Mouse (Mus musculus): ENCODE results near the gene Plxnd1. TPM values are rescaled to one million over a fixed set of nuclear protein-coding genes. Genes with fewer than 3 reads are reported as not detected.

Gene Plxnd1
- polyA plus RNA-seq, 1 experiment from 2014 or later, result 45.2 TPM

DNA sequence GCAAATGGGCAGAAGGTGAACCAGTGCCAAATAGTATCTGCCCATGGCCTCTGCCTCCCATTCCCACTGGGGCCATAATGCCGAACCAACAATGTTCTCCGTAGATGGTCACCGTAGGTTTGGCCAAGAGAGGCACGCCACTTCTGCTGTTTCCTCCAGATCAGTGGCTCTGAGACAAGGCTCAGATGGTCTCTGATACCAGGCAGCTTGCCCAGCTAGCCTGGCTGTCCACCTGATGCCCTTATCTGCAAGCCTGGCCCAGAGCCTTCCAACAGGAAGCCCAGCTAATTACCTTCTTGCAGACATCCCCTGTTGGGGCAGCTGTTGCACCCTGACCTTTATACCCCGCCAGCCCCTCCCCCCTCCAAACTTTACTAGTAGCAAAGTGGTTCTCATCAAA, 26.7 kb downstream of the Plxnd1 start:
- H3K4me2 ChIP-seq (ENCODE audit: low read depth, low read length), result no peak overlapping the region

DNA sequence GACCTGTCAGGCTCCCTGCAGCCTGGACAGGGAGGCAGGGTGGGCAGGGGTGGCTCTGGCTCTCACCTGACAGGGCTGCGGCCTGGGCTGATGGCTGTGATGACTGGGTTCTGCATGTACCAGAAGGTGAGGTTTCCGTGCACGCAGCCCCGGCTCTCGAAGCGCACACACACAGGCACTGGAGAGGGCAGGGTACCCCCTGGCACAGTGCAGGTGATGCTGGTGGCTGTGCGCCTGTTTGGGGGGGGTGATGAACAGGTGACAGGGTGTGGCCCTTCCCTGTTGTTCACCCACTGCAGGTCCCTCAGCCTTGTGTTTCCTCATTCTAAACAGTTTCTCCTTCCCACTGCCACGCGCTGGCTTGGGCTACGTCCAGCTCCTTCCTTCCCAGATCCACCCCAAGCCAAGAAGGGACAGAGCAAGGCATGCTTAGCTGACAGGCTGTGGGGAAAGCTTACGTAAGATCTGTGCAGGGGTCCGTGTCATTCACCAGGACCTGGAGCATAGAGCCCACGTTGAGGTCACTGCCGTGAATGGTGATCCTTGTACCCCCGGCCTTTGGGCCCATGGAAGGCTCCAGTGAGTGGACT, 27.4 kb downstream of the Plxnd1 start:
- WGBS, result 87% methylated on average over 15 of the region's 15 CpGs
- Histone ChIP-seq H3K4me3 (ENCODE audit: low read length) (no peak overlapping the region), H3K27ac (ENCODE audit: low read length) (no peak overlapping the region), H3K4me2 (ENCODE audit: low read depth, low read length) (no peak overlapping the region), H3K4me1 (replicated peaks; ENCODE audit: control insufficient read depth, insufficient read depth, low read length) (peaks cover 13% of the 10 kb centered on the region), H3K9ac (ENCODE audit: low read length) (no peak overlapping the region), H3K36me3 (ENCODE audit: control insufficient read depth, insufficient read depth, low read length) (peaks cover 25% of the 10 kb centered on the region), H3K9me3 (ENCODE audit: control insufficient read depth, low read length) (no peaks in the 10 kb centered on the region), H3K27me3 (ENCODE audit: control insufficient read depth, insufficient read depth, low read depth, low read length) (no peaks in the 10 kb centered on the region)
- ATAC-seq (ENCODE audit: low read depth), result no peak

More for the DNA sequence above, 26.7 kb downstream of the Plxnd1 start:
- no peak overlapping the region for H3K27ac ChIP-seq (ENCODE audit: low read length)
- no peak for ATAC-seq (ENCODE audit: low read depth)
- peaks cover 20% of the 10 kb centered on the region for H3K4me1 ChIP-seq (replicated peaks; ENCODE audit: control insufficient read depth, insufficient read depth, low read length)
- no peak overlapping the region for H3K4me3 ChIP-seq (ENCODE audit: low read length)
- H3K36me3 ChIP-seq (ENCODE audit: control insufficient read depth, insufficient read depth, low read length), result peaks cover 20% of the 10 kb centered on the region
- WGBS, result 85% methylated on average over 5 of the region's 5 CpGs
- no peak overlapping the region for H3K9ac ChIP-seq (ENCODE audit: low read length)
- H3K9me3 ChIP-seq (ENCODE audit: control insufficient read depth, low read length), result no peaks in the 10 kb centered on the region
- no peaks in the 10 kb centered on the region for H3K27me3 ChIP-seq (ENCODE audit: control insufficient read depth, insufficient read depth, low read depth, low read length)

DNA sequence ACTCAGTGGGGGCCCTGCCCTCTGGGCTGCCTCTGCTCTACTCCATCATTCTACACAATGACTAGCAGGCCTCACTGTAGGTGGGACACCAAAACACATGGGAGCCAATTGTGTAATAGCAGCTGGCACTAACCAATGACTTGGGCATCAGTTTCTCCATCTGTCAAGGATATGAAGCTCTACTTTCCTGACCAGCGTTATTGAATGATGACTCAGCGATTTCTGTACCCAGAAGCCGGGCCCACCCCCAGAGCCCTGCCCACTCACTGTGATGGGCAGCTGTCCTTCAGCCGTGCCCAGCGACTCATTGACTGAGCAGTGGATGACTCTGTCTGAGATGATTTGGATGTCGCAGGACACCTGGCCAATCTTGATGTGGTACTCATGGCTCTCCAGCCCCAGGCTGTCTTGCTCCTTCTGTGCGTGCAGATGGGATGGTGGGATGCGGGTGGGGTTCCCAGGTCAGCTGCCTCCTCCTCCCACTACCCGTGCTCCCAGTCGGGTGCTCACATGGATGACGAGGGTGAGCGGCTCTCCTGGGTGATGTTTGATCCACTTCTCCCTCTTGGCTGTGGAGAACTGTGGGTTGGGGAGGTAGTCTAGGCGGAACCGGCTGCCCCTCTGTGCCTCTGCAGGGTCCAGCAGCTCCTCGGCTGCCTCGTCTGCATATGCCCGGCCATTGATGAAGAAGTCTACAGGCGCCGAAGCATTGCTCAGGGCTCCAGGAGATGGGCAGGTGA, 28.4 kb downstream of the Plxnd1 start:
- H3K36me3 ChIP-seq (ENCODE audit: control insufficient read depth, insufficient read depth, low read length), result peaks cover 30% of the 10 kb centered on the region
- H3K4me1 ChIP-seq (replicated peaks; ENCODE audit: control insufficient read depth, insufficient read depth, low read length), result peaks cover 3% of the 10 kb centered on the region
- H3K9me3 ChIP-seq (ENCODE audit: control insufficient read depth, low read length), result no peaks in the 10 kb centered on the region
- no peak overlapping the region for H3K4me3 ChIP-seq (ENCODE audit: low read length)
- H3K27ac ChIP-seq (ENCODE audit: low read length), result no peak overlapping the region
- WGBS, result 87% methylated on average over 19 of the region's 19 CpGs
- ATAC-seq (ENCODE audit: low read depth), result no peak
- no peak overlapping the region for H3K9ac ChIP-seq (ENCODE audit: low read length)
- H3K4me2 ChIP-seq (ENCODE audit: low read depth, low read length), result no peak overlapping the region
- no peaks in the 10 kb centered on the region for H3K27me3 ChIP-seq (ENCODE audit: control insufficient read depth, insufficient read depth, low read depth, low read length)

DNA sequence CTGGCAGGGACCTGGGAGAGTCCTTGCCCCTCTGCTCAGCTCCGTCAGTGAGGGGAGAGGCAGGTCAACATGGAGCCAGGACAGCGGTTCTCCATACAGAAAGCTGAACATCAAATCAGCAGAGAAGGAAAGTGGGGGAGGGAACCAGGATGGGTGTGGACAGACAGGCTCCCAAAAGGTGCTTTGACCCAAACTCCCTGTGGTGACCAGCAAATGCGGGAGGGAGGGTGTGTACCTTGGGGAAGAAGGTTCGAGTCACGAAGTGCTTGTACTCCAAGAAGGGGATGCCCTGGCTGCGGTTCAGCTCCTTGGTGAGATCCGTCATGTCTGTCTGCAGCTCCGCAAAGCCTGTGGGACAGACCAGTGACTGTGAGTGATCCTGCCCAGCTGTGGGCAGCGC, 31.1 kb downstream of the Plxnd1 start:
- no peak overlapping the region for H3K4me2 ChIP-seq (ENCODE audit: low read depth, low read length)
- H3K27me3 ChIP-seq (ENCODE audit: control insufficient read depth, insufficient read depth, low read depth, low read length), result no peaks in the 10 kb centered on the region
- no peak overlapping the region for H3K27ac ChIP-seq (ENCODE audit: low read length)
- H3K4me1 ChIP-seq (replicated peaks; ENCODE audit: control insufficient read depth, insufficient read depth, low read length), result peaks cover 12% of the 10 kb centered on the region
- WGBS, result 72% methylated on average over 9 of the region's 9 CpGs
- H3K9me3 ChIP-seq (ENCODE audit: control insufficient read depth, low read length), result no peaks in the 10 kb centered on the region
- H3K4me3 ChIP-seq (ENCODE audit: low read length), result no peak overlapping the region
- ATAC-seq (ENCODE audit: low read depth), result no peak
- no peak overlapping the region for H3K9ac ChIP-seq (ENCODE audit: low read length)
- peaks cover 33% of the 10 kb centered on the region for H3K36me3 ChIP-seq (ENCODE audit: control insufficient read depth, insufficient read depth, low read length)

DNA sequence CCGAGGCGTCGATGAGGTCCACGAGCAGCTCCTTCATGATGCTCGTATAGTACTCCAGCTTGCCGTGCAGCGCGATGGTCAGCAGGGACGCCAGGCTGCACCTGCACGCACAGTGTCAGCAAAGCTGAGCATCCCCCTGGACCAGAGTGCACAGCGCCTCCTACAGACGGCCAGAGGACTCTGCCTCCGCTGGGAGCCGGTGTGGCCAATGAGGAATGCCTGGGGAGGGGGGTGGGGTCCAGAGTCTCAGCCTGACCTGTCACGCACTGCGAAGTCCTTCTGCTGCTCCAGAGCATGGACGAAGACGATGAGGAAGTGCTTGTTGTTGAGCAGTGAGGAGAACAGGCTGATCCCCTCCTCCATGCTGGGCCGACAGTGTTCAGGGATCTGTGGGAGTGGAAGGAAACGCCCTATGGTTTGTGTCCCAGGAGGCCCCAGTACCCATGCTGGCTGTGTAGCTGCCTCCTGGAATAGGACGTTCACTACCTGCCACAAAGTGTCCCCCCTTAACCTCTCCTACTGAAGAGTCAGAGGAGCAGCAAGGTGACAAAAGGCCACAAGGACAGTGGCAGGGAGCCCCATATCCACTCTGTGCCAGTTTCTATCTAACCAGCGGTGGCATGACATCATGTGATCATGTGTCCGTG, 32.2 kb downstream of the Plxnd1 start:
- peaks cover 33% of the 10 kb centered on the region for H3K36me3 ChIP-seq (ENCODE audit: control insufficient read depth, insufficient read depth, low read length)
- H3K4me1 ChIP-seq (replicated peaks; ENCODE audit: control insufficient read depth, insufficient read depth, low read length), result peaks cover 23% of the 10 kb centered on the region
- H3K9me3 ChIP-seq (ENCODE audit: control insufficient read depth, low read length), result no peaks in the 10 kb centered on the region
- H3K27ac ChIP-seq (ENCODE audit: low read length), result no peak overlapping the region
- no peak for ATAC-seq (ENCODE audit: low read depth)
- H3K27me3 ChIP-seq (ENCODE audit: control insufficient read depth, insufficient read depth, low read depth, low read length), result no peaks in the 10 kb centered on the region
- 55% methylated on average over 23 of the region's 23 CpGs for WGBS
- H3K9ac ChIP-seq (ENCODE audit: low read length), result no peak overlapping the region; the same call in 1 of the 2 replicates
- no peak overlapping the region for H3K4me3 ChIP-seq (ENCODE audit: low read length)
- no peak overlapping the region for H3K4me2 ChIP-seq (ENCODE audit: low read depth, low read length)

DNA sequence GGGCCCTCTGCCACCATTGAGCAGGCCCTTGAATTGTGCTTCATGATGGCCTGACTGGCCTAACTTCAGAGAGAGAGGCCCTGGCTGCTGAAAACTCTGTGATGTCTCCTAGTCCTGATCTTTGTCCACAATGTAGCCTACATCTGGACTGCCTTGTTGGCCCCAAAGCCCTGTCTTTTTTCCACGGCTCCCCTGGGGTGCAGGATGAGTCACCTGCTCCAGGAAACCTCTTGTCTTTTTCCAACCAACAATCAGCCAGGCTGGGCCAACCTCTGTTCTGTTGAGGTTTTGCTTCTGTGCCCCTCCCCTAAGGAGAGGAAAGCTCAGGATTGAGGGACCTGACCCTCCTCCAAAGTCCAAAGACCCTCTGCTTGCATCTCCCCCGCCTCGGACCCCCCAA, 33.1 kb downstream of the Plxnd1 start:
- no peak for ATAC-seq (ENCODE audit: low read depth)
- no peak overlapping the region for H3K4me3 ChIP-seq (ENCODE audit: low read length)
- H3K36me3 ChIP-seq (ENCODE audit: control insufficient read depth, insufficient read depth, low read length), result peaks cover 32% of the 10 kb centered on the region
- H3K27me3 ChIP-seq (ENCODE audit: control insufficient read depth, insufficient read depth, low read depth, low read length), result no peaks in the 10 kb centered on the region
- 83% methylated on average over 3 of the region's 3 CpGs for WGBS
- H3K9ac ChIP-seq (ENCODE audit: low read length), result no peak overlapping the region
- H3K4me2 ChIP-seq (ENCODE audit: low read depth, low read length), result no peak overlapping the region
- H3K9me3 ChIP-seq (ENCODE audit: control insufficient read depth, low read length), result no peaks in the 10 kb centered on the region
- peaks cover 31% of the 10 kb centered on the region for H3K4me1 ChIP-seq (replicated peaks; ENCODE audit: control insufficient read depth, insufficient read depth, low read length)
- no peak overlapping the region for H3K27ac ChIP-seq (ENCODE audit: low read length)

DNA sequence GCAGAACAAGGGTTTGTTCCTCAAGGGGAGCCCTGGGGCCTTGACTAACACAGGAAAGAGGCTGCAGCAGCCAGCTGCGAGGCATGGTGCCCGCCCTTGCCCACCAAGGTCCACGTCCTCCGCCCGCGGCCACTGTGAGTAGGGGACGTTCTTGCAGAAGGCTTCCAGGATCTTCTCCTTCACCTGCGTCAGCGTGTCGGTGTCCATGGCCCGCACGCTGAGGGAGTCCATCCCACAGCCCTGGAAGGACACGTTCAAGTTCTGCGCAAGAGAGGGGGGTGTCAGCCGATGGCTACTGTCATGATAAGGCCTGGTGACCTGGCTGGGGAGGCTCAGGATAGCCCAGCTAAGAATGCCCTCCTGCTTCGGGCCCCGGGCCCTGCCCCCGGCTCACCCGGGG, 34.5 kb downstream of the Plxnd1 start:
- H3K4me2 ChIP-seq (ENCODE audit: low read depth, low read length), result no peak overlapping the region
- ATAC-seq (ENCODE audit: low read depth), result no peak
- H3K27ac ChIP-seq (ENCODE audit: low read length), result no peak overlapping the region
- no peaks in the 10 kb centered on the region for H3K9me3 ChIP-seq (ENCODE audit: control insufficient read depth, low read length)
- H3K36me3 ChIP-seq (ENCODE audit: control insufficient read depth, insufficient read depth, low read length), result peaks cover 22% of the 10 kb centered on the region
- no peak overlapping the region for H3K9ac ChIP-seq (ENCODE audit: low read length)
- no peaks in the 10 kb centered on the region for H3K27me3 ChIP-seq (ENCODE audit: control insufficient read depth, insufficient read depth, low read depth, low read length)
- H3K4me1 ChIP-seq (replicated peaks; ENCODE audit: control insufficient read depth, insufficient read depth, low read length), result peaks cover 36% of the 10 kb centered on the region
- 88% methylated on average over 19 of the region's 19 CpGs for WGBS
- H3K4me3 ChIP-seq (ENCODE audit: low read length), result no peak overlapping the region

DNA sequence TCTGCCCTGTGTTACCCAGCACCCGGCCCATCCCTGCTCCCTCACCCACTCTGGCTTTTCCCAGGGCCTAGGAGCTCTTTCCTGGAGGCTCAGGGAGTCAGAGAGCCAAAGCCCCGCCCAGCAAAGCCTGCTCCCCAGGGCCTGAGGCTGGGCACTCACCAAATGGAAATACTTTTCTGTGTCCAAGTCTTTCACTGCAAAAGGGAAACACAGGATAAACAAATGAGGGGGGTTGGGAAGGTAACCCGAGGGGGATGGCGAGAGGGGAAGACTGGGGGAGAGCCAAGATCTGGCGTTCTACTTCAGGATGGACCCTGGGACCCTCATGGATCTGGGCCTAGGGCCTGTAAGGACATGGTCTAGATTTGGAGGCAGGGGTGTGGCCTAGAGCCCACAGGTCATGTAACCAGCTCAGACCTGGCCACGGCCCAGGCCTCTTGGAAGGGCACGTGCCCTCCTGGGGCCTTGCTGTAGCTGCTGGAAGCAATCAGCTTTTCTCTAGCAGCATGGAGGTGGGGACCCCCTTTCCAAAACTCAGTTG, 35.6 kb downstream of the Plxnd1 start:
- no peak overlapping the region for H3K4me3 ChIP-seq (ENCODE audit: low read length)
- ATAC-seq (ENCODE audit: low read depth), result peak; percentile 24
- WGBS, result 39% methylated on average over 7 of the region's 7 CpGs
- peaks cover 46% of the 10 kb centered on the region for H3K4me1 ChIP-seq (replicated peaks; ENCODE audit: control insufficient read depth, insufficient read depth, low read length)
- H3K36me3 ChIP-seq (ENCODE audit: control insufficient read depth, insufficient read depth, low read length), result peaks cover 21% of the 10 kb centered on the region
- H3K9ac ChIP-seq (ENCODE audit: low read length), result peak overlapping the region; percentile 42
- H3K27ac ChIP-seq (ENCODE audit: low read length), result peak overlapping the region; percentile 82
- no peak overlapping the region for H3K4me2 ChIP-seq (ENCODE audit: low read depth, low read length)
- no peaks in the 10 kb centered on the region for H3K9me3 ChIP-seq (ENCODE audit: control insufficient read depth, low read length)
- H3K27me3 ChIP-seq (ENCODE audit: control insufficient read depth, insufficient read depth, low read depth, low read length), result no peaks in the 10 kb centered on the region

DNA sequence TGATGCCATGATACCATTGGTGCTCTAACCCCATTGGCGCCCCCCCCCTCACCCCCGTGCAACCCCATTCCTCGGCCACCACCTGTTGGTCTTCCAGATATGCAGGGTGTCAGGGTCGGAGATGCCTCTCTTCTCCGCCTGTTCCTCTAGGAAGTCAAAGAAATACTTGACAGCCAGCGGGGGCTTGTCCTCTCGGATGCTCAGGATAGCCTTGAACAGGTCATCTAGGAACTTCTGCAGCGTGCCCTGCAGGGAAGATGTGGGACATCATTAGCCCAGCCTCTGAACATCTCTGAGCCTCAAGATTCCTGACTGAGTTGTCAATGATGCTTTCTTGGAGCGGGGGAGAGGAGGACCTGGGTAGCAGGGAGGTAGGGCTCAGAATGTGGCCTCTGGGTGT, 36.4 kb downstream of the Plxnd1 start:
- H3K9me3 ChIP-seq (ENCODE audit: control insufficient read depth, low read length), result no peaks in the 10 kb centered on the region
- 87% methylated on average over 9 of the region's 9 CpGs for WGBS
- peaks cover 20% of the 10 kb centered on the region for H3K36me3 ChIP-seq (ENCODE audit: control insufficient read depth, insufficient read depth, low read length)
- peaks cover 46% of the 10 kb centered on the region for H3K4me1 ChIP-seq (replicated peaks; ENCODE audit: control insufficient read depth, insufficient read depth, low read length)
- no peaks in the 10 kb centered on the region for H3K27me3 ChIP-seq (ENCODE audit: control insufficient read depth, insufficient read depth, low read depth, low read length)
- no peak overlapping the region for H3K9ac ChIP-seq (ENCODE audit: low read length)
- no peak overlapping the region for H3K4me3 ChIP-seq (ENCODE audit: low read length)
- no peak overlapping the region for H3K4me2 ChIP-seq (ENCODE audit: low read depth, low read length)
- no peak for ATAC-seq (ENCODE audit: low read depth)
- H3K27ac ChIP-seq (ENCODE audit: low read length), result peak overlapping the region; percentile 93
